Mouse (Mus musculus) stomach, embryonic 14.5 days (tissue): ENCODE measurements around the gene H2-Ab1. TPM values are rescaled to one million over a fixed set of nuclear protein-coding genes. Genes with fewer than 3 reads are reported as not detected.

Source experiments
- polyA plus RNA-seq: library from polyadenylated mRNA; unstranded; fragments of >200 nt; fragmentation: Nextera tagmentation; extraction: Ambion mirVana; gene quantifications from 2 replicates; pipeline ENCODE4 v1.2.1, GENCODE M21; 2014

H2-Ab1 gene
- polyA plus RNA-seq, 1 experiment from 2014 or later, result 12.6 TPM

Other genes with a start within 250 kb of the H2-Ab1 start
- 7.5 and 8.6 TPM in 2 replicates for gene Ring1, start 233.0 kb upstream of the H2-Ab1 start, polyA plus RNA-seq
- gene H2-Ke6, start 229.6 kb upstream of the H2-Ab1 start, polyA plus RNA-seq, result 41.7 and 44.9 TPM in 2 replicates
- 81.3 and 91.7 TPM in 2 replicates for gene Slc39a7, start 226.0 kb upstream of the H2-Ab1 start, polyA plus RNA-seq
- gene Rxrb, start 225.9 kb upstream of the H2-Ab1 start, polyA plus RNA-seq, result 21.7 and 22.4 TPM in 2 replicates
- 0.32 and 1.2 TPM in 2 replicates for gene Col11a2, start 218.3 kb upstream of the H2-Ab1 start, polyA plus RNA-seq
- 0.65 and 1.1 TPM in 2 replicates for gene H2-Oa, start 165.3 kb upstream of the H2-Ab1 start, polyA plus RNA-seq
- 11.9 and 15.1 TPM in 2 replicates for gene H2-DMa, start 138.1 kb upstream of the H2-Ab1 start, polyA plus RNA-seq
- gene Brd2, start 135.1 kb upstream of the H2-Ab1 start, polyA plus RNA-seq, result 150 and 152 TPM in 2 replicates
- 0.35 and 0.38 TPM in 2 replicates for gene H2-DMb2, start 114.4 kb upstream of the H2-Ab1 start, polyA plus RNA-seq
- gene H2-DMb1, start 104.6 kb upstream of the H2-Ab1 start, polyA plus RNA-seq, result 1.4 and 1.6 TPM in 2 replicates
- 5.2 and 7.2 TPM in 2 replicates for gene Tap1, start 70.1 kb upstream of the H2-Ab1 start, polyA plus RNA-seq
- 3.4 and 4.4 TPM in 2 replicates for gene Psmb9, start 69.9 kb upstream of the H2-Ab1 start, polyA plus RNA-seq
- gene Psmb8, start 60.0 kb upstream of the H2-Ab1 start, polyA plus RNA-seq, result 5.9 and 8.3 TPM in 2 replicates
- gene Tap2, start 54.2 kb upstream of the H2-Ab1 start, polyA plus RNA-seq, result 1.6 and 2.4 TPM in 2 replicates
- gene H2-Ob, start 18.8 kb upstream of the H2-Ab1 start, polyA plus RNA-seq, result 0.54 TPM in 1 of 2 replicates, not detected in the other
- gene H2-Aa, start 30.1 kb downstream of the H2-Ab1 start, polyA plus RNA-seq, result 3.0 and 4.4 TPM in 2 replicates
- gene H2-Eb1, start 48.2 kb downstream of the H2-Ab1 start, polyA plus RNA-seq, result 2.8 and 2.9 TPM in 2 replicates
- not detected in 2 replicates for gene H2-Eb2, start 68.0 kb downstream of the H2-Ab1 start, polyA plus RNA-seq
- gene Btnl2, start 97.1 kb downstream of the H2-Ab1 start, polyA plus RNA-seq, result 0.10 and 0.13 TPM in 2 replicates
- gene Btnl1, start 119.4 kb downstream of the H2-Ab1 start, polyA plus RNA-seq, result not detected in 2 replicates
- 0.85 and 1.2 TPM in 2 replicates for gene BC051142, start 141.1 kb downstream of the H2-Ab1 start, polyA plus RNA-seq
- 0.18 TPM in 1 of 2 replicates, not detected in the other for gene Btnl4, start 219.6 kb downstream of the H2-Ab1 start, polyA plus RNA-seq